Mouse (Mus musculus) MEL (cell line): ENCODE measurements at regions not wholly inside any gene's neighbourhood (a gene's known extent, or its start where the extent isn't known, plus 50 kb on each side); places are given as distances from the start of the nearest gene placed in this dataset.

Experiments used
- DNase-seq: peaks from one replicate; pipeline ENCODE4 v3.0.0; 2011; ENCODE audit warnings: low read depth, low spot score
- H3K27ac ChIP-seq: 2 replicates; pipeline ENCODE4 v1.5.1; 2012; ENCODE audit warnings: low read depth, mild to moderate bottlenecking, control low read depth, low read length, moderate library complexity; ENCODE audit not compliant: control insufficient read depth
- H3K27me3 ChIP-seq, 2 experiments: fragments of 150-350 bp in 1 of 2; sonication (generic) in 1 of 2; 2 replicates each; pipeline ENCODE4 v1.6.1; 2012; ENCODE audit warnings: low read length in 2 of 2, mild to moderate bottlenecking in 2 of 2, improper control_type of control experiment in 1 of 2, moderate library complexity in 1 of 2; ENCODE audit not compliant: insufficient read depth in 2 of 2, control insufficient read depth in 1 of 2
- H3K36me3 ChIP-seq, 2 experiments: 2 replicates each; pipeline ENCODE4 v1.6.1; 2012 to 2014; ENCODE audit warnings: low read length in 2 of 2, improper control_type of control experiment in 1 of 2, inconsistent platforms in 1 of 2, mild to moderate bottlenecking in 1 of 2; ENCODE audit not compliant: insufficient read depth in 2 of 2, control insufficient read depth in 1 of 2
- H3K4me1 ChIP-seq, 2 experiments: fragments of 150-350 bp in 1 of 2; sonication (generic) in 1 of 2; 2 replicates each; pipeline ENCODE4 v1.6.1; 2012; ENCODE audit warnings: low read length in 2 of 2, improper control_type of control experiment in 1 of 2, mild to moderate bottlenecking in 1 of 2; ENCODE audit not compliant: insufficient read depth in 2 of 2, control insufficient read depth in 1 of 2
- H3K4me3 ChIP-seq, 2 experiments: fragments of 150-350 bp in 1 of 2; sonication (generic) in 1 of 2; 2 replicates each; pipeline ENCODE4 v1.5.1; 2012; ENCODE audit warnings: low read depth in 2 of 2, low read length in 2 of 2, mild to moderate bottlenecking in 2 of 2, moderate library complexity in 2 of 2, control low read depth in 1 of 2, improper control_type of control experiment in 1 of 2; ENCODE audit not compliant: control insufficient read depth in 1 of 2, insufficient read depth in 1 of 2
- H3K79me2 ChIP-seq: 2 replicates; pipeline ENCODE4 v1.6.1; 2012; ENCODE audit warnings: mild to moderate bottlenecking, low read length, moderate library complexity; ENCODE audit not compliant: control insufficient read depth, poor library complexity, insufficient read depth
- H3K9ac ChIP-seq: 2 replicates; pipeline ENCODE4 v1.6.1; 2012; ENCODE audit warnings: low read depth, mild to moderate bottlenecking, control low read depth, low read length, moderate library complexity; ENCODE audit not compliant: control insufficient read depth, poor library complexity, severe bottlenecking
- H3K9me3 ChIP-seq: fragments of 150-350 bp; sonication (generic); replicated peaks from 2 replicates; pipeline ENCODE4 v1.6.1; 2012; ENCODE audit warnings: mild to moderate bottlenecking, low read length, improper control_type of control experiment, moderate library complexity; ENCODE audit not compliant: insufficient read depth
- BHLHE40 ChIP-seq: IDR thresholded peaks from 2 replicates; pipeline ENCODE4 v1.6.1; 2012; ENCODE audit warnings: low read depth, mild to moderate bottlenecking, inconsistent platforms, low read length, improper control_type of control experiment, borderline replicate concordance
- ELF1 ChIP-seq: IDR thresholded peaks from 2 replicates; pipeline ENCODE4 v1.6.1; 2014; ENCODE audit warnings: low read depth, mild to moderate bottlenecking, inconsistent platforms, low read length, improper control_type of control experiment, moderate library complexity
- EP300 ChIP-seq, 2 experiments: IDR thresholded peaks; 2 replicates each; pipeline ENCODE4 v1.6.1; 2011; ENCODE audit warnings: improper control_type of control experiment in 2 of 2, low read length in 2 of 2, low read depth in 1 of 2, mild to moderate bottlenecking in 1 of 2
- GABPA ChIP-seq: IDR thresholded peaks from 2 replicates; pipeline ENCODE4 v1.6.1; 2012; ENCODE audit warnings: low read depth, mild to moderate bottlenecking, inconsistent platforms, low read length, improper control_type of control experiment, moderate library complexity
- KAT2A ChIP-seq: conservative IDR thresholded peaks from 2 replicates; pipeline ENCODE4 v1.6.1; 2012; ENCODE audit warnings: low read depth, low read length, improper control_type of control experiment, inconsistent platforms
- MAFK ChIP-seq: IDR thresholded peaks from 2 replicates; pipeline ENCODE4 v1.6.1; 2011; ENCODE audit warnings: low read depth, mild to moderate bottlenecking, low read length, improper control_type of control experiment, borderline replicate concordance
- MAZ ChIP-seq: IDR thresholded peaks from 2 replicates; pipeline ENCODE4 v1.6.1; 2012; ENCODE audit warnings: low read depth, mild to moderate bottlenecking, inconsistent platforms, low read length, improper control_type of control experiment
- MYC ChIP-seq: IDR thresholded peaks from 2 replicates; pipeline ENCODE4 v1.6.1; 2011; ENCODE audit warnings: low read depth, mild to moderate bottlenecking, low read length, improper control_type of control experiment, moderate library complexity
- NELFE ChIP-seq: IDR thresholded peaks from 2 replicates; pipeline ENCODE4 v1.6.1; 2011; ENCODE audit warnings: low read depth, low read length, improper control_type of control experiment
- NRF1 ChIP-seq: IDR thresholded peaks from 2 replicates; pipeline ENCODE4 v1.6.1; 2014; ENCODE audit warnings: low read depth, mild to moderate bottlenecking, inconsistent platforms, low read length, improper control_type of control experiment, moderate library complexity; ENCODE audit not compliant: poor library complexity, insufficient read depth, severe bottlenecking
- POLR2A ChIP-seq, 2 experiments: IDR thresholded peaks; 2 replicates each; pipeline ENCODE4 v1.6.1; 2011 to 2012; ENCODE audit warnings: low read length in 2 of 2, mild to moderate bottlenecking in 2 of 2, control low read depth in 1 of 2, improper control_type of control experiment in 1 of 2, low read depth in 1 of 2, moderate library complexity in 1 of 2; ENCODE audit not compliant: control insufficient read depth in 1 of 2, insufficient read depth in 1 of 2, poor library complexity in 1 of 2
- POLR2AphosphoS2 ChIP-seq: IDR thresholded peaks from 2 replicates; pipeline ENCODE4 v1.6.1; 2011; ENCODE audit warnings: low read length, improper control_type of control experiment
- TBP ChIP-seq: IDR thresholded peaks from 2 replicates; pipeline ENCODE4 v1.8.0; 2011; ENCODE audit warnings: low read depth, low read length, improper control_type of control experiment
- ZKSCAN1 ChIP-seq: IDR thresholded peaks from 2 replicates; pipeline ENCODE4 v1.6.1; 2012; ENCODE audit warnings: low read depth, mild to moderate bottlenecking, inconsistent platforms, low read length, improper control_type of control experiment, moderate library complexity

DNA sequence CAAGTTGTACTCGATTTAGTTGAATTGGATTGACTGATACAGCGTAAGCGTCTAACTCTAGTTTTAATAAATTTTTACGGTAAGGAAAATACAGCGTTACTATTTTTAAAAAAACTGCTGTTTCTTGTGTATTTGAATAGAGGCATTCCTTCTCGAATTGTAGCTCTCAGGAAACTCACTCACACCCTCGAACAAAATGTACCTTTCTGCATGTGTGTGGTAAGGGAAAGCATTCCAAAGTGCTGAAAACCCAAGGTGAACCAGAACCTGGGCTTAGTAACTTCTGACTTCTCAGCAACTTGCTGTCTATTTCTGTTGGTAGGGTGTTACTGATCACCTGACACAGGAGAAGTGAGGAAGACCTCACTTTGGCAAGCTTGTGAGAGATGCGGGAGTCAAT, 247.0 kb downstream of the Nr2f2 start (continued):
- TF ChIP-seq MAFK, result no peak
- TF ChIP-seq, all 39 proteins: peak for 0

DNA sequence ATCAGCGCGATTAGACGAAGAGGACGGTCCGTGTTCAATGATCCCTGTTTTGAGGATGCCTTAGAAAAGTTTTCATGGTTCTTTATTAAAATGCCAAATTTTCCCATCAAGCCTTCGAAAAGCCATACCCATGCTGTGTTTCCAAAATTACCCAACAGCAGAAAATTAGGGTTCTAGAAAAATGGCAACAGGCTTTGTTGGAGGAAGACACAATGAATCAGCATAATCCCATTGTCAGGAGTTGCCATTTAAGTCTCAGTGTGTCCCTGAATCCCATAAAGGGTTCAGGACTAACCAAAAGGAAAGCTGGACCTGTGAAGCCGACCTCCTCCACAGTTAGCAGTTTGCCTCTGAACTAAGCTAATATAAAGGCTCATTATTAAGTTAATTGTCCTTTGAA, 247.6 kb downstream of the Nr2f2 start:
- Histone ChIP-seq H3K27ac (no peak overlapping the region), H3K27me3 (no peaks in the 10 kb centered on the region), H3K9ac (no peak overlapping the region), H3K36me3 (no peaks in the 10 kb centered on the region), H3K4me1 (no peaks in the 10 kb centered on the region), H3K9me3 (no peaks in the 10 kb centered on the region), H3K4me3 (no peak overlapping the region), H3K79me2 (no peaks in the 10 kb centered on the region)
- no peak for DNase-seq
- TF ChIP-seq NRF1 (no peak), POLR2AphosphoS2 (no peak), BHLHE40 (no peak), KAT2A (no peak), TBP (no peak), MAZ (no peak), GABPA (no peak), POLR2A (IDR thresholded peaks at IDR 0.05; ENCODE audit: control insufficient read depth in 1 of 2, insufficient read depth in 1 of 2, low read depth in 1 of 2, low read length in 2 of 2, poor library complexity in 1 of 2) (no peak), EP300 (IDR thresholded peaks at IDR 0.05; ENCODE audit: low read depth in 1 of 2, low read length in 2 of 2) (no peak), NELFE (no peak)

DNA sequence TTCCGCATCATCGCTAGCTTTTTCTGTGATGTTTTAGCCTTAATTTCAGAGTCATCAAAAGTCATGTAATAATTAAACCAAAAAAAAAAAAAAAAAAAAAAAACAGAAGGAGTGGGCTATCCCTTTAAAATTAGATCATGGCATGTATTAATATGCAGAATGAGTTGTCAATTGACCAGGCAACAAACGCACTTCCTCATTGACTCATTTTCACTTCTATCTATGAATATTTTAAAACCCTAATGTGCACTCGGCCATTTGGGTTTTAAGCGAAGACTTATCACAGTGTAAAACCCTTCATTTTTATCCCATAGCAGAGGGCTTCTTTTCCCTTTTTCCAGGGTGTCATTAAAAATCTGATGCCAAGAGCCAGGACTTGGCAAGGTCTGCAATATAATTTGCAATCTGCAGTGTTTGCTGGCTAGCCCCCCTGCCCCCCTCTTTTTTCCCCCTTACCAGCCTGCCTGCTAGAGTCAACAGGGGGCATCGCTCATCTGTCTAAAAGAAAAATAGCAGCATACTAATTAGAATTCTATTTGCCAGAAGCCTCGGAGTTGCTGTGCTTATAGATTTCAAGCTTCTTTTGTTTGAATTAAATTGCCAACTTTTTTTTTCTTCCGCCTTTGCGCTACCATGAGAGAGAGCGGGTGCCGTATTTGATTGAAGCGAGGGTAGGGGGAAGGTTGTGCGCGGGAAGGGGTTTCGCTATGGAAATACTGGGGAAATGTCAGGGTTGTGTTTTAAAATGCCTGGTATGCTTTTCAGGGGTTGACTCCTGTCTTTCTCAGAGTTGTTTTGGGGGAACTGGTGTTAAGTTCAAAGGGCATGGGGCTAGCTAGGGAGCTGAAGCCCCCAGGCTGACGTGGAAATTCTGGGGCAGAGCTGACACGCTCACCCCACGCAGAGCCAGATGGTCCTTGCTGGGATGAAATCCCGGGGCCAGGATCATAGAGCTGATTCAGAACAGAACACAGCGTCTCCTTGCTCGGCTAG, 248.3 kb downstream of the Nr2f2 start:
- no peaks in the 10 kb centered on the region for H3K9me3 ChIP-seq
- no peaks in the 10 kb centered on the region for H3K4me1 ChIP-seq
- no peaks in the 10 kb centered on the region for H3K79me2 ChIP-seq
- H3K36me3 ChIP-seq, result no peaks in the 10 kb centered on the region
- no peak overlapping the region for H3K27ac ChIP-seq
- H3K4me3 ChIP-seq, result no peak overlapping the region
- DNase-seq, result no peak
- H3K9ac ChIP-seq, result no peak overlapping the region
- no peaks in the 10 kb centered on the region for H3K27me3 ChIP-seq
- TF ChIP-seq KAT2A (no peak), ELF1 (no peak), MYC (no peak), ZKSCAN1 (no peak)
